Mouse (Mus musculus) heart, postnatal 0 days (tissue): Measurements from ENCODE around the gene Ankle1.

Source experiments
- CTCF ChIP-seq: IDR thresholded peaks from 2 replicates; pipeline ENCODE4 v1.5.1; 2016; ENCODE audit warnings: antibody characterized with exemption, control low read depth, low read depth
- EP300 ChIP-seq: IDR thresholded peaks from 2 replicates; pipeline ENCODE4 v1.6.1; 2016; ENCODE audit warnings: antibody characterized with exemption, low read depth

DNA sequence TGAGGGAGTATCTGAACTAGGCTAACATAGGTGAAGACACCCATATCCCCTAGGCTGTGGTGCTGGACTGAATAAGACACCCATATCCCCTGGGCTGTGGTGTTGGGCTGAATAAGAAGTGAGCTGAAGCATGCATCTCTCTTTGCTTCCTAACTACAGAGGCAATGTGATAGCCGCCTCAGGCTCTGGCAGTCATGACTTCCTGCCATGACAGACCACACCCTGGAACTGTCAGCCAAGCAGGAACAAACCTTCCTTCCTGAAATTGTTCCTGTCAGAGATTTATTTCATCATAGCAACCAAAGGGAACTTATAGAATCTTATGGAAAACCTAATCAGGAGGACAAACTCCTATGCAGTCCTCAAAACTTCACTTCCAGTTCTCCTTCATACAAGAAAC is 17.5 kb upstream of the Ankle1 start:
- TF ChIP-seq CTCF (no peak), EP300 (no peak)
